Mouse (Mus musculus): ENCODE results near the gene Vezf1. TPM values are rescaled to one million over a fixed set of nuclear protein-coding genes. Genes with fewer than 3 reads are reported as not detected.
A peak's percentile ranks its signal among the peaks of the same experiment; 100 is the strongest.

The Vezf1 gene
- polyA plus RNA-seq (2015; fragmentation: Nextera tagmentation; extraction: Ambion mirVana) = 22.2 and 24.9 TPM in 2 replicates

DNA sequence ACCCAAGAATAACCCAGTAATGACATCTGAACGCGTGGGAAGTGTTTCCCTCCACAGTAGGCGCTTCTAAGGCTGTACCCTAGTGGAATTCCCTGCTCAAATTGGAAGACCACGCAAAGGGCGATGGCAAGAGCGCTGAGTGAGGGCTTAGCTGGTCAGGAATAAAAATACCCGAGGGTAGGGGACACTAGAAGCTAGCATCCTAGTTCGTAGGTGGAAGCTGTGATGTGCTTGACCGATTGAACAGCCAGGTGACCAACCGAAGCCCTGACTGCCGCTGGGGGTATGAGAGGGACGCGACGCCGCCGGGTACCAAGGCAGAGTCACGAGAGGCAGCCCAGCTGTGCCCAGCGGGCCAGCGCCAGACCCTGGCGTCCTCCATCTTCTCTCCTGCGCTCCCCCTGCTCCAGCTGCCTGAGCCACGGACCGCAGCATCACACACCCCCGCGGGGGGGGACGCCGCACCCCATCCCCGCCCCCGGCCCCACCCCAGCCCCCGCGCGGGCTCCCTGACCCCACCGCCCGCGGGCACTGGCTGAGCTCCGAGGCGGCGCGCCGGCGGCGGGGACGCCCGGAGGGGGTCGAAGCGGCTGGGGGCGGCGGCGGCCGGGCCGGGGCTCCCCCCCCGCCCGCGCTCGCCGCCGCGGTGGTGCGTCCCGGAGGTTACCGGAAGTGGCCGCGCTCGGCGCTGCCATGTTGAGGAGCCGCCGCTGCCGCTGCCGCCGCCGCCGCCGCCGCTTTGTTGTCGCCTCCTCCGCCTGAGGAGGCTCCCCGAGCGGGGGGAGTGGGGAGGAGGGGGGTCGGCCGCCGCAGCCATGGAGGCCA, at the start of gene Vezf1:
Vezf1 (plus strand) TSS at position 694 of the 825 bp plus-strand sequence.
- H3K27me3 ChIP-seq = no peaks in the 10 kb centered on the region
- H3K4me2 ChIP-seq = peak within 1 kb of the TSS; percentile 87
- ATAC-seq (replicated peaks; ENCODE audit: insufficient number of reproducible peaks, insufficient read depth, low FRiP score, low read depth) = peak; percentile 81
- H3K4me1 ChIP-seq (replicated peaks) = peaks cover 32% of the 10 kb centered on the region
- H3K9ac ChIP-seq = peak within 1 kb of the TSS; percentile 98
- peak within 1 kb of the TSS; percentile 99 for H3K4me3 ChIP-seq
- no peaks in the 10 kb centered on the region for H3K36me3 ChIP-seq
- peak within 1 kb of the TSS; percentile 99 for H3K27ac ChIP-seq
- WGBS = under 1% methylated on average over 34 of the region's 81 CpGs
- H3K9me3 ChIP-seq (replicated peaks) = no peaks in the 10 kb centered on the region

- WGBS = 67% methylated on average over 2 of the region's 2 CpGs
- Histone ChIP-seq H3K4me1 (replicated peaks) (peaks cover 18% of the 10 kb centered on the region), H3K27me3 (no peaks in the 10 kb centered on the region), H3K36me3 (no peaks in the 10 kb centered on the region), H3K9me3 (replicated peaks) (no peaks in the 10 kb centered on the region), H3K27ac (no peak overlapping the region), H3K4me3 (no peak overlapping the region), H3K9ac (no peak overlapping the region), H3K4me2 (no peak overlapping the region)
- ATAC-seq (replicated peaks; ENCODE audit: insufficient number of reproducible peaks, insufficient read depth, low FRiP score, low read depth) = no peak
Measured at GRCm38 (mm10) chr11:88023933-88024332, 44.1 kb upstream of the Vezf1 start.

GRCm38 (mm10) chr11:88027391-88028035, 40.6 kb upstream of the Vezf1 start:
- Histone ChIP-seq H3K36me3 (no peaks in the 10 kb centered on the region), H3K4me2 (no peak overlapping the region), H3K4me3 (no peak overlapping the region), H3K27me3 (no peaks in the 10 kb centered on the region), H3K9me3 (replicated peaks) (no peaks in the 10 kb centered on the region), H3K4me1 (replicated peaks) (peaks cover 10% of the 10 kb centered on the region), H3K27ac (0 out of 2 replicates have a peak overlapping the region, but pooled peaks have one; percentile 50), H3K9ac (no peak overlapping the region)
- no peak for ATAC-seq (replicated peaks; ENCODE audit: insufficient number of reproducible peaks, insufficient read depth, low FRiP score, low read depth)
- 75% methylated on average over 9 of the region's 9 CpGs for WGBS

- Histone ChIP-seq H3K9me3 (replicated peaks) (no peaks in the 10 kb centered on the region), H3K4me3 (no peak overlapping the region), H3K9ac (no peak overlapping the region), H3K27me3 (no peaks in the 10 kb centered on the region), H3K27ac (peak overlapping the region; percentile 50), H3K4me2 (peak overlapping the region; percentile 36; the same call in 1 of the 2 replicates), H3K36me3 (no peaks in the 10 kb centered on the region), H3K4me1 (replicated peaks) (peaks cover 10% of the 10 kb centered on the region)
- WGBS = 17% methylated on average over 16 of the region's 16 CpGs
- ATAC-seq (replicated peaks; ENCODE audit: insufficient number of reproducible peaks, insufficient read depth, low FRiP score, low read depth) = no peak
Measured at GRCm38 (mm10) chr11:88028193-88028684, 39.8 kb upstream of the Vezf1 start.

DNA sequence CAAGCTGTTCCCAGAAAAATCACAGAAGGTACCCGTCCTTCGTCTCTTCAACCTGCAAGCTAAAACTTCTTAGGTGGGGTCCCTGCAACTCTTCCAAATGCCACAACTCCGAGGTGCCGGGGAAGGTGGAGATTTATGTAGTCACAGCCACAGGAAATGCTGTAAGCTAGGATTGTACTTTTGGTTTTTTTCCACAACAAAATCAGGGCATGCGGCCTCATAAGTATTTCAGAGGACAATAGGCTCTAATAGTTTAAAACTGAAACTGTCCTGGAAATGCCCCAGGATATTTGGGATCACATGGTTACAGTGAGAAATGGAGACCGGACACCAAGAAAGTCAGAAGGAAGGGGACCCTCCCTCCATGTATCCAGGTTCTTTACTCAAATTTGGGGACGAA, 37.9 kb upstream of the Vezf1 start:
- Histone ChIP-seq H3K27ac (no peak overlapping the region), H3K27me3 (no peaks in the 10 kb centered on the region), H3K4me3 (no peak overlapping the region), H3K9ac (no peak overlapping the region), H3K4me2 (no peak overlapping the region), H3K9me3 (replicated peaks) (no peaks in the 10 kb centered on the region), H3K4me1 (replicated peaks) (peaks cover 10% of the 10 kb centered on the region), H3K36me3 (no peaks in the 10 kb centered on the region)
- WGBS = 82% methylated on average over 7 of the region's 7 CpGs
- ATAC-seq (replicated peaks; ENCODE audit: insufficient number of reproducible peaks, insufficient read depth, low FRiP score, low read depth) = no peak

DNA sequence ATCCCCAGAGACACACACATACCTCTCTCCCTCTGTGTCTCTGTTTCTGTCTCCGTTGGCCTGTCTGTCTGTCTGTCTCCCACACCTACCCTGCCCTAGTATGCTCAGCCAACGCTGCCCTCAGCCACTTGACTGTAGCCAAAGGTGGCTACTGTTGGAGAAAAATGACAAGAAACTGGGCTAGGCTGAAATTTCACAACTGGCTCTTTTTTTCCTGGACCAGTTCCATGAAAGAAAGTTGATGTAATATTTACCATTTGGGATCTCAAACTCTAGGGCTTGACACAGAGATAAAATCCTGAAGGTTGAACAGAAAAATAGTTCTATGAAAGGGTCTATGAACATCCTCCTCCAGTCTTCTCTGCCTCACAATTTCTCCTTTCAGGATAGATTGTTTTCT, 37.2 kb upstream of the Vezf1 start:
- WGBS = 65% methylated on average over 2 of the region's 2 CpGs
- ATAC-seq (replicated peaks; ENCODE audit: insufficient number of reproducible peaks, insufficient read depth, low FRiP score, low read depth) = no peak
- H3K4me1 ChIP-seq (replicated peaks) = peaks cover 10% of the 10 kb centered on the region
- no peaks in the 10 kb centered on the region for H3K36me3 ChIP-seq
- H3K9me3 ChIP-seq (replicated peaks) = no peaks in the 10 kb centered on the region
- no peak overlapping the region for H3K4me3 ChIP-seq
- no peak overlapping the region for H3K9ac ChIP-seq
- H3K27ac ChIP-seq = no peak overlapping the region
- H3K27me3 ChIP-seq = no peaks in the 10 kb centered on the region
- H3K4me2 ChIP-seq = no peak overlapping the region

DNA sequence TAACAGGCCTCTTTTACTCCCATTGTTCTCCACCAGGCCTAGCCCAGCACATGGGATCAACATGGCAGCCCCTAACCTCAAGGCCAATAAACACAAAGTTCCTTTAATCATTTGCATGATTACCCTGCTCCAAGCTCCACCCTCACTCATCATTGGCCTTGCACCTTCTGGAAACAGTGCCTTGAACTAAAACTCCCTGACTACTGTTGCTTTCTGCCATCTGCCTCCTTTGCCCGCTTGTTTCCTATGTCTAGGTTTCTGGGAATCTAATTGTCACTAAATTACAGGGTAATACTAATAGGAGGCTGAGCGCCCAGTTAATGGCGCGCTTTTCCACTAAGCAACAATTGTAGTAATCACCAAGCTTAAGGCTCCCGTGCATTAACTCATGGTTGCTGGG, 36.3 kb upstream of the Vezf1 start:
- peaks cover 12% of the 10 kb centered on the region for H3K4me1 ChIP-seq (replicated peaks)
- ATAC-seq (replicated peaks; ENCODE audit: insufficient number of reproducible peaks, insufficient read depth, low FRiP score, low read depth) = no peak
- no peak overlapping the region for H3K9ac ChIP-seq
- H3K27me3 ChIP-seq = no peaks in the 10 kb centered on the region
- no peak overlapping the region for H3K4me3 ChIP-seq
- WGBS = 88% methylated on average over 5 of the region's 5 CpGs
- H3K4me2 ChIP-seq = no peak overlapping the region
- no peak overlapping the region for H3K27ac ChIP-seq
- H3K9me3 ChIP-seq (replicated peaks) = no peaks in the 10 kb centered on the region
- H3K36me3 ChIP-seq = no peaks in the 10 kb centered on the region

GRCm38 (mm10) chr11:88035970-88036369, 32.1 kb upstream of the Vezf1 start:
- Histone ChIP-seq H3K4me3 (no peak overlapping the region), H3K27me3 (no peaks in the 10 kb centered on the region), H3K36me3 (no peaks in the 10 kb centered on the region), H3K27ac (no peak overlapping the region), H3K4me2 (no peak overlapping the region), H3K9me3 (replicated peaks) (no peaks in the 10 kb centered on the region), H3K9ac (no peak overlapping the region), H3K4me1 (replicated peaks) (peaks cover 11% of the 10 kb centered on the region)
- ATAC-seq (replicated peaks; ENCODE audit: insufficient number of reproducible peaks, insufficient read depth, low FRiP score, low read depth) = no peak
- 72% methylated on average over 7 of the region's 7 CpGs for WGBS

- Histone ChIP-seq H3K36me3 (no peaks in the 10 kb centered on the region), H3K9ac (peak overlapping the region; percentile 11; the same call in 1 of the 2 replicates), H3K4me2 (no peak overlapping the region), H3K4me3 (no peak overlapping the region), H3K9me3 (replicated peaks) (no peaks in the 10 kb centered on the region), H3K27ac (peak overlapping the region; percentile 82), H3K4me1 (replicated peaks) (peaks cover 11% of the 10 kb centered on the region), H3K27me3 (no peaks in the 10 kb centered on the region)
- WGBS = 53% methylated on average over 10 of the region's 10 CpGs
- no peak; the same call in 1 of the 2 replicates for ATAC-seq (replicated peaks; ENCODE audit: insufficient number of reproducible peaks, insufficient read depth, low FRiP score, low read depth)
Measured at GRCm38 (mm10) chr11:88036761-88037251, 31.3 kb upstream of the Vezf1 start.

DNA sequence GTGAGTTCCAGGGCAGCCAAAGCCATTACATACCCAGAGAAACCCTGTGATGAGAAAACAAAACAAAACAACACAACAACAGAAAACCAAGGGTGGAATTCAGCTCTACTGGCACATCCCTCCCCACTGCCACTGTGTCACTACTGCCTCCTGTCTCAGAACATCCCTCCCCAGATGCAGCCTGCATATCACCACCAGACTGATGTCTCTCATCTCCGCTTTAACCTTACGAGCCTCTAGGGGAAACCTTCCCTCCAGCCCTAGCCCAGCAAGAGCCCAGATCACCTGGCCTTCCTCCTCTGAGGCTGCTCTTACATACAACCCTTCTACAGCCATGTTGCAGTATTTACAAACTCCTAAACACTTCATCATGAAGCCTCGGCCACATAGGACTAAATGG, 30.7 kb upstream of the Vezf1 start:
- H3K9ac ChIP-seq = 0 out of 2 replicates have a peak overlapping the region, but pooled peaks have one; percentile 11
- H3K4me3 ChIP-seq = no peak overlapping the region
- H3K4me1 ChIP-seq (replicated peaks) = peaks cover 11% of the 10 kb centered on the region
- H3K36me3 ChIP-seq = no peaks in the 10 kb centered on the region
- H3K9me3 ChIP-seq (replicated peaks) = no peaks in the 10 kb centered on the region
- peak overlapping the region; percentile 82 for H3K27ac ChIP-seq
- ATAC-seq (replicated peaks; ENCODE audit: insufficient number of reproducible peaks, insufficient read depth, low FRiP score, low read depth) = no peak
- WGBS = 66% methylated on average over 3 of the region's 3 CpGs
- H3K27me3 ChIP-seq = no peaks in the 10 kb centered on the region
- H3K4me2 ChIP-seq = no peak overlapping the region

DNA sequence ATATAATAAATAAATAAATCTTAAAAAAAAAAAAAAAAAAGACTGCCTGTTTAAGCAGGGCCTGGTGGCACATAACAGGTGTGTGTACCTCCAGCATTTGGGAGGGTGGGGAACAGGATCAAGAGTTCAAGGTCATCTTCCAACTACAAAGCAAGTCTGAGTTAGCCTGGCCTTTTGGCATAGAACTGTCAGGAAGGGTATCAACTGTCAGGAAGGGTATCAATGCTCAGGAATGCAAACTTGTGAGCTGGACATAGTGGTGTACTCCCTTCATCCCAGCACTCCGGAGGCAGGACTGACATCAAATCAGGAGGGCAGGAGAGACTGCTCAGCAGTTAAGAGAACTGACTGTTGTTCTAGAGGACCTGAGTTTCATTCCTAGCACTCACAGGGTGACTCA, 29.0 kb upstream of the Vezf1 start:
- WGBS = 60% methylated on average over 1 of the region's 1 CpGs
- no peaks in the 10 kb centered on the region for H3K27me3 ChIP-seq
- no peak overlapping the region for H3K4me2 ChIP-seq
- no peak for ATAC-seq (replicated peaks; ENCODE audit: insufficient number of reproducible peaks, insufficient read depth, low FRiP score, low read depth)
- H3K36me3 ChIP-seq = no peaks in the 10 kb centered on the region
- no peak overlapping the region for H3K9ac ChIP-seq
- peaks cover 11% of the 10 kb centered on the region for H3K4me1 ChIP-seq (replicated peaks)
- H3K27ac ChIP-seq = no peak overlapping the region
- H3K4me3 ChIP-seq = no peak overlapping the region
- no peaks in the 10 kb centered on the region for H3K9me3 ChIP-seq (replicated peaks)
